ENCODE assay signal across 8 mouse cellular contexts in genomic region chr1:192790442-192790841, GRCm38 (mm10). TPM values are rescaled to one million over a fixed set of nuclear protein-coding genes. Genes with fewer than 3 reads are reported as not detected.
DNase-seq lines count a peak whose midpoint lies in the region; ATAC-seq and TF ChIP-seq lines count a peak whose summit lies in the region.

No protein-coding gene starts in this region.

- H3K79me2 ChIP-seq in heart, adult 2 months (replicated peaks; ENCODE audit: control insufficient read depth, insufficient read depth, low read length): no peaks in the 10 kb centered on the region

- DNase-seq in heart, adult 2 months: no peak
- peak; percentile 8 for DNase-seq in 416B (ENCODE audit: low read depth)
- no peak for DNase-seq in urinary bladder, postnatal 4 days (ENCODE audit: low spot score in 2 of 2)
- no peak for DNase-seq in right cerebral cortex, postnatal 25 days

- H3K4me3 ChIP-seq in heart, adult 2 months: no peak overlapping the region
- H3K4me3 ChIP-seq in heart, embryonic 12.5 days: no peak overlapping the region
- no peak overlapping the region for H3K4me3 ChIP-seq in limb, embryonic 15.5 days

- TF ChIP-seq CTCF in heart, adult 2 months (IDR thresholded peaks at IDR 0.05): peak; percentile 66

- WGBS in heart, adult 2 months: 88% methylated on average over 4 of the region's 4 CpGs
- WGBS in heart, embryonic 12.5 days: 81% methylated on average over 4 of the region's 4 CpGs
- WGBS in limb, embryonic 15.5 days: 75% methylated on average over 4 of the region's 4 CpGs

- no peaks in the 10 kb centered on the region for H3K36me3 ChIP-seq in heart, adult 2 months (ENCODE audit: control insufficient read depth, insufficient read depth, low read length)
- H3K36me3 ChIP-seq in heart, embryonic 12.5 days: no peaks in the 10 kb centered on the region
- H3K36me3 ChIP-seq in limb, embryonic 15.5 days: no peaks in the 10 kb centered on the region

- TF ChIP-seq EP300 in heart, adult 2 months (IDR thresholded peaks at IDR 0.05; ENCODE audit: insufficient read depth, low read depth, low read length): no peak

- no peak overlapping the region for H3K9ac ChIP-seq in heart, adult 2 months (ENCODE audit: low read depth, low read length)
- no peak overlapping the region for H3K9ac ChIP-seq in heart, embryonic 12.5 days
- no peak overlapping the region for H3K9ac ChIP-seq in limb, embryonic 15.5 days

- no peak for ATAC-seq in heart, embryonic 12.5 days (ENCODE audit: insufficient number of reproducible peaks, low FRiP score)
- ATAC-seq in activated CD4-positive, CD25-positive, alpha-beta regulatory T cell, adult 4 months: peak; percentile 40
- ATAC-seq in limb, embryonic 15.5 days (ENCODE audit: insufficient number of reproducible peaks, low FRiP score, low TSS enrichment, low read depth): no peak
- ATAC-seq in erythroblast, adult 5-6 weeks (replicated peaks; ENCODE audit: low FRiP score, poor library complexity, severe bottlenecking): no peak; the same call in 1 of the 2 replicates

- H3K27me3 ChIP-seq in heart, adult 2 months (ENCODE audit: control insufficient read depth, insufficient read depth, low read length): no peaks in the 10 kb centered on the region
- H3K27me3 ChIP-seq in heart, embryonic 12.5 days (replicated peaks): no peaks in the 10 kb centered on the region
- H3K27me3 ChIP-seq in limb, embryonic 15.5 days: no peaks in the 10 kb centered on the region

- no peak for TF ChIP-seq POLR2A in heart, adult 2 months (IDR thresholded peaks at IDR 0.05; ENCODE audit: insufficient read depth, low read depth, low read length)

- no peaks in the 10 kb centered on the region; the same call in 1 of the 2 replicates for H3K9me3 ChIP-seq in heart, embryonic 12.5 days (replicated peaks)
- H3K9me3 ChIP-seq in limb, embryonic 15.5 days: no peaks in the 10 kb centered on the region

- H3K4me2 ChIP-seq in heart, embryonic 12.5 days: no peak overlapping the region
- H3K4me2 ChIP-seq in limb, embryonic 15.5 days: no peak overlapping the region

- intact Hi-C loops in heart, adult 2 months (cut with DNase I): no loop called here

- H3K4me1 ChIP-seq in heart, adult 2 months (ENCODE audit: control insufficient read depth, insufficient read depth, low read length): peaks cover 7% of the 10 kb centered on the region
- H3K4me1 ChIP-seq in heart, embryonic 12.5 days (replicated peaks): peaks cover 33% of the 10 kb centered on the region
- peaks cover 78% of the 10 kb centered on the region for H3K4me1 ChIP-seq in limb, embryonic 15.5 days

- H3K27ac ChIP-seq in heart, adult 2 months: no peak overlapping the region; the same call in 1 of the 2 replicates
- no peak overlapping the region for H3K27ac ChIP-seq in heart, embryonic 12.5 days (ENCODE audit: poor library complexity, severe bottlenecking)
- peak overlapping the region; percentile 89 for H3K27ac ChIP-seq in limb, embryonic 15.5 days

RNA-seq across cellular contexts. Expression of gene Hhat, which starts 19.4 kb away (rescaled TPM):
- 1 to 10 TPM; 1.6 to 2.1 TPM for total RNA-seq in heart, adult 2 months (2021)
- 2.8 and 3.5 TPM in 2 replicates for polyA plus RNA-seq in heart, adult 2 months (2012; rRNA removed)
- polyA plus RNA-seq in heart, embryonic 12.5 days (2016; fragmentation: Nextera tagmentation; extraction: Ambion mirVana): 6.7 and 10.2 TPM in 2 replicates
- polyA plus RNA-seq in activated CD4-positive, CD25-positive, alpha-beta regulatory T cell, adult 4 months (2017; shearing (Covaris generic)): 1 to 10 TPM in 1 of 2 experiments, under 1 TPM in 1; 0.89 to 1.6 TPM
- 11.5 and 12.0 TPM in 2 replicates for polyA plus RNA-seq in limb, embryonic 15.5 days (2015; fragmentation: Nextera tagmentation; extraction: Ambion mirVana)
- total RNA-seq in erythroblast, adult 5-6 weeks (2015; ENCODE audit: low replicate concordance): 0.63 TPM in 1 of 2 replicates, not detected in the other
- not detected in 2 replicates for total RNA-seq in erythroblast, adult 5-6 weeks (2017; ENCODE audit: low replicate concordance)
